Mouse (Mus musculus): ENCODE data around the gene Sim2. TPM values are rescaled to one million over a fixed set of nuclear protein-coding genes. Genes with fewer than 3 reads are reported as not detected.

Gene Sim2
- polyA plus RNA-seq, 1 experiment from 2014 or later, result 0.08 TPM

DNA sequence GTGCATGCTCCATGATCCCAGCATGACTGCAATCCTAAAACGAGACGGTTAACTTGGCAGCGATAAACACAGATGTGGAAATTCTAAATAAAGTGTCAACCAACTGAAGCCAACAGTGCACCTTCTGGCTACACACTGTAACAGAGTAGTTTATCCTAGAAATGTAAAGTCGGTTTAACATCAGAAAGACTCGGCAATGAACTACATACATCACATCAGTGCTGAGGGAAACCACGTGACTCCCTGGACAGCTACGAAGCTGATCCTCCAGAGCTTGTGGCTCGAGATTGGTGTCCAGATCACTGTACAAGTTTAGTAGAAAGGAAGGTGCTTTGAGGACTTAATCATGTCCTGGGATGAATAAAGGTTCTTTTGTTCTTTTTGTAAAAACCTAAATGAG is 73.1 kb downstream of the Sim2 start:
- DNase-seq (ENCODE audit: low spot score), result no peak

- no peak for DNase-seq (ENCODE audit: low spot score)
Measured at GRCm38 (mm10) chr16:94162000-94162399, 77.3 kb downstream of the Sim2 start.

- DNase-seq (ENCODE audit: low spot score), result no peak
Measured at GRCm38 (mm10) chr16:94163051-94163450, 78.3 kb downstream of the Sim2 start.

DNA sequence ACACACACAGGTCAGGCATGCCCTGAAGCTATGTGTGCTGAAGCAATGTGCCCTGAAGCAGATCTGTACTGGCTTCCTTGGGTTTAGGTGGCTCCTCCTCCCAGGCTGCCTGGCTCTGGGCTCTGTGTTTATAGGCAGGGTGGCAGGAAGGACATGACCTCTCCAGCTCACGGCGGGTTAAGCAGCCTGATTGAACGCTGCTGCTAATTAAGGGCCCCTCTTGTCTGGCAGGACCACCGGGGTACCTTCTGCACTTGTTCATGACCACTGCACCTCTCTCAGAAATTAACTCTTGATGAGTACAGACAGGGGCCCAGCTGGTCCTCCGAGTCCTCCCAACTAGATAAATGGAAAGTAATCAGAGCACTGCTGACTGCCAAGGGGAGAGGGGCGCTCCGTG is 79.5 kb downstream of the Sim2 start:
- no peak for DNase-seq (ENCODE audit: low spot score)

DNA sequence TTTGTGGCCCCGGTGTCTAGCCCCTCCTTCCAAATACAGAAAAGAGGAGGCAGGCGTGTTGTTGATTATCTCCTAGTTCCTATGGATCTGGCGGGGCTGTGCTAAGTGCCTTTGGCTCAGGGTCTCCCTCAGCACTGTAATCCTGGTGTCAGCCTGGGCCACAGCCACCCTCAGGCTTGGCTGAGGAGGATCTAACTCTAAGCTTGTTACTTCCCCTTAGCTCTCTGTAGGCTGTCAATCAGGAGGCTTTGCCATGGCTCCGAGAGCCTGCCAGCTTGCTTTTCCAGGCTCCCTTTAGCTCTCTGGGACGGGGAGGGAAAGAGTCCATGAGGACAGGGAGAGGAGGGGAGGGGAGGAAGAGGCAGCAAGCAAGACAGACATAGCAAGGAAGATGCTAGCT is 80.2 kb downstream of the Sim2 start:
- no peak for DNase-seq (ENCODE audit: low spot score)

DNA sequence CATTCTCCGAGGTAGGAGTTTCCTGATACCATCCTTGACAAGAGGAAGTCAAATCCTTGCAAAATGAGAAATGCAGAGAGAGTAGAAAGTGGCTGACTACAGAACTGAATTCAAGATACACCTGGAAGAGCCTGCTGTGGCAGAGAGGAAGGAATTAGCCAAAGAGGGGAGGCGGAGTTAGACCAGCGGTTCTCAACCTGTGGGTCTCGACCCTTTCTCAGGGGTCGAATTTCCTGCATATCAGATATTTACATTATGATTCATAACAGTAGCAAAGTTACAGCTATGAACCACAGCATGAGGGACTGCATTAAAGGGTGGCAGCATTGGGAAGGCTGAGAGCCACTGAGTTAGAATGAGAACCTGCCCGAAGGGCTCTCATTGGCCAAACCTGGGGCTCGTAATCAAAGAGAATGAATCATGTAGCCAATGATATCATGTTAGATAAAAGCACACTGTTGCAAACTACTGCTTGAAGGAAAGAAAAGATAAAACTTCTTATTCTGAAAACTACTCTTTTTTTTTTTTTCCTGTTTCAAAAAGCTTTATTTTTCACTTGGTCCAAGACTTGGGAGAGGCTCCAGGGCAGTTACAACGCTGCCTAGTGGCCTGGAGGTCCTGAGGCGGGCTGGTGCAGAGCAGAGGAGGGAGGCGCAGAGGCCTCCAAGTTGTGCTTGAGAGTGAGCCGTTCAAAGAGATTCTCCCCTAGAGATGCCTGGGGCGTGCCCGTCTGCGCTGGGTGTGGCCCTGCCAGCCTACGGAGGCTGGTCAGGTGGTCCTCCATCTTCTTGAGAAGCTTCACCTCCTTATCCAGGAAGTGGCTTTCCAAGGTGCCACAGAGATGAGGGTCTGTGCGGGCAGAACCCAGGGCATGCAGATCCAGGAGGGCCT is 84.2 kb downstream of the Sim2 start:
- DNase-seq (ENCODE audit: low spot score), result no peak

DNA sequence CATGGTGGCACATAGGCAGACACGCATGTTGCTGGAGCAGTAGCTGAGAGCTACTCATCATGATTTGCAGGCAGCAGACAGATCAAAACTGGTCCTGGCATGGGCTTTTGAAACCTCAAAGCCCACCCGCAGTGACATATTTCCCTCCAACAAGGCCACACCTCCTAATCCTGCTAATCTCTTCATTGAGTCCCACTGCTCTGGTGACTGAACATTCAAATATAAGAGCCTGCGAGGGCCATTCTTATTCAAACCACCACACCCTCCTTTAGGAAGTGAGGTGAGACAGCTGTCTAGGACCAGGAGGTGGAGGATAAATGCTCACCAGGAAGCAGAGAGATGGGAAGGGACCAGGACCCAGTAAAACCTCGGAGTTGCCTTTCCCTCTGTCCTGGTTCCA is 85.5 kb downstream of the Sim2 start:
- no peak for DNase-seq (ENCODE audit: low spot score)

DNA sequence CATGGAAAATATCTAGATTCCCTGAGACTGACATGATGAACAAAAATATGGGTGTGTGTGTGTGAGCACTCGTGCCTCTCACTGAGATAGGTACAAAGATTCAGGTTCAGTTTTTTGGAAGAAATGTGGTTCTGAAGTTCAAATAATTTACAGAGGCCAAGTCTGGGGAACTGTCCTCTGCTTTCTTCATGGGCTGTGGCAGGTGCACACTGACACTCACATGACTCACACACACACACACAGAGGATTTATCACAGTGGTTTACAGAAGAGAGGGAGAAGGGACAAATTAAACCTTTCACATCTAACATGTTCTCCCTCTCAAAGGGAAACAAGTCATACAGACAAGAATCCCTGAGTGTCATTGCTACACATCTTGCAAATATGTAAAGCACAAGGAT is 88.6 kb downstream of the Sim2 start:
- no peak for DNase-seq (ENCODE audit: low spot score)

DNA sequence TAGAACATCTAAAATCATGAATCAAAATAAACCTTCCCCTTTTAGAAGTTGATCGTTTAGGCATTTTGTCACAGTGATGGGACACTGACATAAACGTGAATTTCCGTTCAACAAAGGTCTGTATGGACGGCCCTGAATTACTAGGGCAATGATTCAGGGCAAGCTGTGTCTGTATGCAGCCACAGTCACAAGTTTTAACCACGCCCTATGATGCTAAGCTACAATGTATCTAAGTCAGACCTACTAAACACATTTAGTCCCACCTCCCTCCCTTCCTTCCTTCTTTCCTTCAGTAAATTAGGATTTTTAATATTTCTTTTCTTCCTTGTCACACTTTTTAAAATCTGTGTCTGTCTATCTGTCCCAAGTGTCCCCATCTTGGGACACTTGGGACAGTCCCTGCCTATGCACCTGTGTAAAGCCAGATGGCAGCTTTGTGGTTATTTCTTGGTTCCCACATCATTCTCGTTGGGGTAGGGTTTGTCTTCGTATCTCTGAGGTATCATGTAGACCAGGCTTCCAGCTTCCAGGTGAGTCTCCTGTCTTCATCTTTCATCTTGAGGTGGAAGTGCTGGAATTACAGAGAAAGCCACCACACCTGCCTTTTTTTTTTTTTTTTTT is 90.7 kb downstream of the Sim2 start:
- DNase-seq (ENCODE audit: low spot score), result no peak

Small RNA genes lying within 50 kb of the gene (microRNA-seq; reads per million reads assigned to microRNA genes)
- gene Gm23062 (ENCODE audit: borderline number of aligned reads), result not detected

Other genes starting within 250 kb of the Sim2 start
- gene Chaf1b, start 201.0 kb upstream of the Sim2 start, polyA plus RNA-seq (2015; fragmentation: Nextera tagmentation; extraction: Ambion mirVana), result 70.7 and 77.5 TPM in 2 replicates
- 0.13 TPM in 1 of 2 replicates, not detected in the other for gene Cldn14, start 76.1 kb upstream of the Sim2 start, polyA plus RNA-seq (2015; fragmentation: Nextera tagmentation; extraction: Ambion mirVana)
- 3.8 and 5.6 TPM in 2 replicates for gene Hlcs, start 228.6 kb downstream of the Sim2 start, polyA plus RNA-seq (2015; fragmentation: Nextera tagmentation; extraction: Ambion mirVana)
- 2.2 and 2.5 TPM in 2 replicates for gene Ripply3, start 243.5 kb downstream of the Sim2 start, polyA plus RNA-seq (2015; fragmentation: Nextera tagmentation; extraction: Ambion mirVana)

Measured in thymus, postnatal 0 days (tissue).